Mouse (Mus musculus): ENCODE results near the gene Icam1.

DNA sequence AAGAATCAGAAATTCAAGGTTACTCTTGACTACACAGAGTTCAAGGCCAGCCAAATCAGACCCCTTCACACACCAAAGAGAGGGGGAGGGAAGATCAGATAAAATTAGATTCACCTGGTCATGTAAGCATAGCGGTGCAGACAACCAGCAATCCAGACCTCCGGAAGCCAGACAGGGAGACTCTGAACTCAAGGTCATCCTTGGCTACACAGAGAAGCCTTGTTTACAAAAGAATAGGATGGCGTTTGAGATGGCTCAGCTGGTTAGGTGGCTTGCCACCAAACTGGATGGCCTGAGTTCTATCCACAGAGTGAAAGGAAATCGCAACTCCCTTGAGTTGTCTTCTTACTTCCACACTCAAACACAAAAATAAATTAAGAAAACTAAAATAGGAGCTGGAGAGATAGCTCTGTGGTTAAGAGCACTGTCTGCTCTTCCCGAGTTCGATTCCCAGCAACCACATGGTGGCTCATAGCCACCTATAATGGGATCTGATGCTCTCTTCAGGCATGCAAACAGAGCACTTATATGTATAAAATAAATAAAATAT lies 14.1 kb upstream of the Icam1 start:
- TF ChIP-seq CTCF (IDR thresholded peaks at IDR 0.05; ENCODE audit: borderline replicate concordance, insufficient read depth, low read depth, low read length): no peak
- TF ChIP-seq POLR2A (IDR thresholded peaks at IDR 0.05; ENCODE audit: borderline replicate concordance, insufficient read depth, low read length): no peak

Measured in cerebellum, adult 2 months (tissue).